Mouse (Mus musculus): Measurements from ENCODE around the gene Ccnd2. TPM values are rescaled to one million over a fixed set of nuclear protein-coding genes. Genes with fewer than 3 reads are reported as not detected.

Gene Ccnd2
- total and polyA plus RNA-seq, 3 experiments = 67.3 to 407 (median 198) TPM

- Histone ChIP-seq H3K27ac (ENCODE audit: control insufficient read depth, low read depth, low read length) (peak overlapping the region; percentile 46), H3K9ac (ENCODE audit: control insufficient read depth, low read depth, low read length, poor library complexity, severe bottlenecking) (no peak overlapping the region)
Measured at GRCm38 (mm10) chr6:127145464-127146190, 6.4 kb downstream of the Ccnd2 start.

GRCm38 (mm10) chr6:127143576-127144288 is 8.3 kb downstream of the Ccnd2 start:
- H3K36me3 ChIP-seq (ENCODE audit: control insufficient read depth in 1 of 2, insufficient read depth in 2 of 2, low read length in 2 of 2) = peaks cover 22 to 62% of the 10 kb centered on the region in 2 experiments
- H3K9ac ChIP-seq (ENCODE audit: control insufficient read depth, low read depth, low read length, poor library complexity, severe bottlenecking) = no peak overlapping the region
- DNase-seq (ENCODE audit: low read depth, low spot score) = no peak
- peak overlapping the region; percentile 23; the same call in 1 of the 2 replicates for H3K27ac ChIP-seq (ENCODE audit: control insufficient read depth, low read depth, low read length)
- no peaks in the 10 kb centered on the region for H3K9me3 ChIP-seq (replicated peaks; ENCODE audit: insufficient read depth, low read length)
- peaks cover 24 to 56% of the 10 kb centered on the region in 2 experiments for H3K4me1 ChIP-seq (ENCODE audit: control insufficient read depth in 1 of 2, insufficient read depth in 2 of 2, low read length in 2 of 2)
- TF ChIP-seq SIN3A (IDR thresholded peaks at IDR 0.05; ENCODE audit: low read length) (0 out of 2 replicates have a peak, but pooled peaks have one; percentile 19), ZKSCAN1 (IDR thresholded peaks at IDR 0.05; ENCODE audit: low read depth, low read length) (no peak)
- no peak overlapping the region for H3K4me3 ChIP-seq (ENCODE audit: control insufficient read depth in 1 of 2, insufficient read depth in 1 of 2, low read depth in 2 of 2, low read length in 2 of 2)
- H3K79me2 ChIP-seq (ENCODE audit: control insufficient read depth, insufficient read depth, low read length, poor library complexity) = peaks cover 13% of the 10 kb centered on the region
- H3K27me3 ChIP-seq (ENCODE audit: control insufficient read depth in 1 of 2, insufficient read depth in 2 of 2, low read length in 2 of 2) = no peaks in the 10 kb centered on the region

More at GRCm38 (mm10) chr6:127145464-127146190, 6.4 kb downstream of the Ccnd2 start:
- TF ChIP-seq ZC3H11A (IDR thresholded peaks at IDR 0.05; ENCODE audit: low read depth, low read length) (no peak), ETS1 (IDR thresholded peaks at IDR 0.05; ENCODE audit: low read depth, low read length) (peak; percentile 82), MAZ (IDR thresholded peaks at IDR 0.05; ENCODE audit: low read depth, low read length) (peak; percentile 75; the same call in 1 of the 2 replicates), SIN3A (IDR thresholded peaks at IDR 0.05; ENCODE audit: low read length) (peak; percentile 64), RCOR1 (IDR thresholded peaks at IDR 0.05; ENCODE audit: low read depth, low read length) (peak; percentile 86), POLR2AphosphoS2 (IDR thresholded peaks at IDR 0.05; ENCODE audit: low read length) (peak; percentile 24; the same call in 1 of the 2 replicates), BHLHE40 (IDR thresholded peaks at IDR 0.05; ENCODE audit: borderline replicate concordance, low read depth, low read length) (no peak), TAL1 (IDR thresholded peaks at IDR 0.05; ENCODE audit: low read length) (peak; percentile 67), MAFK (IDR thresholded peaks at IDR 0.05; ENCODE audit: borderline replicate concordance, low read depth, low read length) (no peak), GATA1 (IDR thresholded peaks at IDR 0.05; ENCODE audit: low read depth, low read length) (peak; percentile 92), MXI1 (IDR thresholded peaks at IDR 0.05; ENCODE audit: low read depth, low read length) (peak; percentile 20; the same call in 1 of the 2 replicates), TCF12 (IDR thresholded peaks at IDR 0.05; ENCODE audit: low read depth, low read length) (peak; percentile 87), MYB (IDR thresholded peaks at IDR 0.05; ENCODE audit: low read depth, low read length) (peak; percentile 49; the same call in 1 of the 2 replicates), EP300 (IDR thresholded peaks at IDR 0.05; ENCODE audit: low read depth in 1 of 2, low read length in 2 of 2) (peak; percentile 81 to 91)
- H3K27me3 ChIP-seq (ENCODE audit: control insufficient read depth in 1 of 2, insufficient read depth in 2 of 2, low read length in 2 of 2) = no peaks in the 10 kb centered on the region
- H3K4me3 ChIP-seq (ENCODE audit: control insufficient read depth in 1 of 2, insufficient read depth in 1 of 2, low read depth in 2 of 2, low read length in 2 of 2) = no peak overlapping the region
- H3K9me3 ChIP-seq (replicated peaks; ENCODE audit: insufficient read depth, low read length) = no peaks in the 10 kb centered on the region
- peaks cover 24 to 56% of the 10 kb centered on the region in 2 experiments for H3K4me1 ChIP-seq (ENCODE audit: control insufficient read depth in 1 of 2, insufficient read depth in 2 of 2, low read length in 2 of 2)
- peak; percentile 61 for DNase-seq (ENCODE audit: low read depth, low spot score)
- H3K79me2 ChIP-seq (ENCODE audit: control insufficient read depth, insufficient read depth, low read length, poor library complexity) = peaks cover 32% of the 10 kb centered on the region
- peaks cover 7 to 62% of the 10 kb centered on the region in 2 experiments for H3K36me3 ChIP-seq (ENCODE audit: control insufficient read depth in 1 of 2, insufficient read depth in 2 of 2, low read length in 2 of 2)

All from MEL (cell line).